Mouse (Mus musculus): ENCODE data around the gene Vmo1. TPM values are rescaled to one million over a fixed set of nuclear protein-coding genes. Genes with fewer than 3 reads are reported as not detected.
A peak's percentile ranks its signal among the peaks of the same experiment; 100 is the strongest.
"Not testable (repeated sequence)": the region's sequence is repeated elsewhere in the genome, so short reads cannot be mapped to it uniquely, and the experiment has no call there.

Vmo1 gene
- total RNA-seq (2017): not detected in 2 replicates

DNA sequence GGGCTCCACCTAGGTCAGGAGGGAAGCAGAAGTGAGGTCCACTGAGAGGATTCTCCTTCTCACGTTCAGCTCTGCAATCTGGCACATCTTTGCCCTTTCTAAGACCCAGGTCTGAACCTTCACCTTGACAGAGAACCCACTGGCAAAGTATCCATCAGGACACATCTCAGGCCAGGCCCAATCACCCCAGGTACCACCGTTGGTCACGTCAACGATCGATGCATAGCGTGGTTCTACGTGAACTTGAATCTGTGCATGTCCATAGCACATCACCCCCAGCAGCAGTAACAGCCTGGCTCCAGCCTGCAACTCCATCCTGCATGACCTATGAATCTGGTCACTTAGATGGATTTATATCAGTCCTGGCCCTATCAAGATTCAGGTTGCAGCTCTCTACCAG is at the start of gene Vmo1:
Vmo1 (minus strand) TSS at position 329 of the 400 bp plus-strand sequence.
- no peak for ATAC-seq (ENCODE audit: extremely low read depth, insufficient number of reproducible peaks, low FRiP score, poor library complexity, severe bottlenecking)

DNA sequence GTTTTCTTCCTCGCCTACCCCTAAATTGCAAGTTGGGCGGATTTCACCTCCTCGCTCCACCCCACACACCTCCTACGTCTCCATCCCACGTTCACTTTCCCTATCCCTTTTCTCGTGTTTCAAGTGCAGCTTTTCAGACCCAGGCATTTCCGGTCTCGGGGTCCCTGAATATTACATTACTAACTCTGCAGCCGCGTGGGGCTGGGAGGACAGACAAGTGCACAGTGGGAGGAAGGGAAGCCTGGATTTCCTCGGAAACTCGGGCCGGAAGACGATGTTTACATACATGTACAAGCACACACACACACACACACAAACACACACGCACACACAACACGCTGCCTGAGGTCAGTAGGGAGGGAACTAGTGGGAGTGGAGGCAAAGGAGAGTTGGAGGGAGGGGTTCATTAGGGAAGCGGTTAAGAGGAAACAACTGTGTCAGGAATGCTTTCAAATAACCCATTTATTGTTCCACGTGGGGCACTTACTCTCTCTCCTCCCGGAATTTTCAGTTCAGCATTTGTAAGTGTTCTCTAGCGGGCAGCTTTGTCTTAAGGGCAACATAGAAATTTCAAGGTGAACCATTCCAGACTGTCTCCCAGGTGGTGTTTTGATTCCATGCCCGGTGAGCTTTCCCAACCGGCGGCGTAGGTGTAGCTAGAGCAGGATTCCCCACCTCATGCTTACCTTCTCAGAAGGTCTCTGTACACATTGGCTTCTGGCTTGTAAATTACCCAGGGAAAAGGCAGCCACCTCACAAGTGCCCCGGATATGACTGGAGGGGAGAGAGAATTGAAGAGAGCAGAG is 49.3 kb upstream of the Vmo1 start:
- ATAC-seq (ENCODE audit: extremely low read depth, insufficient number of reproducible peaks, low FRiP score, poor library complexity, severe bottlenecking): no peak

GRCm38 (mm10) chr11:70562995-70563469 is 48.6 kb upstream of the Vmo1 start:
- ATAC-seq (ENCODE audit: extremely low read depth, insufficient number of reproducible peaks, low FRiP score, poor library complexity, severe bottlenecking): no peak; the same call in 1 of the 2 replicates

DNA sequence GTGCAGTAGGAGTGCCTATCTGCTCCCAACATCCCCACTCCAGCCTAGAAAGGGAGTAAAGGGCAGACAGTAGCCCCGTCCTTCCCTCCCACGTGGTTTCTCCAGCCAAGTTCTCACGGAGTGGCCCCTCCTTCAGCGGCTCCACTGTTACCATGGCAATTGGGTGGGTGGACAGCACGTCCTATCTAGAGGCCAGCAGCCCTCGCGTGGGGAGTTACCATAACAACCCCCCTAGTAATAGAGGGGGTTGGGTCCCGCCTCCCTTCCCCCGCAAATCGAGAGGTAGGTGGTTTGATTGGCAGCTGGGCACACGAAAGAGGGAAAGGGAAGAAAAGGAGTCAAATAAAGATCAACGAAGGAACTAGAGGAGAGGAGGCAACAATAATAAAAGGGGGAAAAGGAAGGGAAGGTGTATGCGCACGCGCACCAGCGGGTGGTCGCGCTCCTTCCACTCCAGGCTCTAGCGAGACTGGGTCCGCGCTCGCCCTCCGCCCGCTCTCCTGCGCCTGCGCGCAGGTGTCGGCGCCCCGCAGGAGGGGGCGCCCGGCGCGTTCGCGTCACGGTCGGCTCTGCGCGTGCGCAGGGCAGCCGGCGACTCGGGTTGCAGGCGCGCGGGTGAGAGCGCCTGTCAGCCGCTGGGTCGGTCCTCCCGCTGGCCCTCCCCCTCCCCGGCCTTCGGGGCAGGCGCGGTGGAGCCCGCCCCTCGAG is 48.0 kb upstream of the Vmo1 start, which contains the start of gene Mink1:
Mink1 (plus strand) TSS at position 595 of the 708 bp plus-strand sequence.
- peak; percentile 35 for ATAC-seq (ENCODE audit: extremely low read depth, insufficient number of reproducible peaks, low FRiP score, poor library complexity, severe bottlenecking)

DNA sequence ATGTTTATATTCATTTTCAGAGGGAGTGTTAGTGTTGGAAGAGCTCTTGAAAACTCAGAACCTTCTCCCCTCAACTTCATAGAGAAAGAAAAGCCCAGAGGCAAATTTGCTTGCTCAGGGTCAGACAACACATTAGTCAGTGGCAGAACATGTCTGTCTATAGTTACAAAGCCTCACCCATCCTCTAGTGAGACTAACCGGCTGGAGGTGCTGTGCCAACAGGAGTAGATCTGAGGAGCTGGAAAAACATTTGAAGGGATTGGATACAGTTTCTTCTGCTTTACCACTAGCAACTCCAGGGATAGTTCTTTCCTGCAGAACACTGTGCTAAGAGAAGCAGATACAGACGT is 47.5 kb upstream of the Vmo1 start:
- no peak for ATAC-seq (ENCODE audit: extremely low read depth, insufficient number of reproducible peaks, low FRiP score, poor library complexity, severe bottlenecking)

DNA sequence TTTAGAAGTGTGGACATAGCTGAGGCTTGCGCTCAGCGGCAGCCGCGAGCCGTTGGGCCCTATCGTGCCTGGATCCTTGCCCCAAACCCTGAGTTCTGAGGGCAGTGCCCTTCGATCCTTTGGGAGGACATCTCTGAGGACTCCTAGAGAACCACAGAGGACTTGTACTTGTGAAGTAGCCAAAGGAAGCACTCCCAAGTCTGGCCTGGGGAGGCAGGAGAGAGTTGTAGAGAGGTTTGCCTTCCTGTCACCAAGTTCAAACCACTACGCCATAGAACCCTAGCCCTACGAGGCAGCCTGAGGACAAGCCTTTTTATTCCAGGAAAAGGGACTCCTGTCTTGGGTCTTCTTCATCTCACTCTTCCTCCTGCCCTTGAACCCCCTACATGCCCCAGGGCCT is 43.1 kb upstream of the Vmo1 start:
- ATAC-seq (ENCODE audit: extremely low read depth, insufficient number of reproducible peaks, low FRiP score, poor library complexity, severe bottlenecking): no peak

DNA sequence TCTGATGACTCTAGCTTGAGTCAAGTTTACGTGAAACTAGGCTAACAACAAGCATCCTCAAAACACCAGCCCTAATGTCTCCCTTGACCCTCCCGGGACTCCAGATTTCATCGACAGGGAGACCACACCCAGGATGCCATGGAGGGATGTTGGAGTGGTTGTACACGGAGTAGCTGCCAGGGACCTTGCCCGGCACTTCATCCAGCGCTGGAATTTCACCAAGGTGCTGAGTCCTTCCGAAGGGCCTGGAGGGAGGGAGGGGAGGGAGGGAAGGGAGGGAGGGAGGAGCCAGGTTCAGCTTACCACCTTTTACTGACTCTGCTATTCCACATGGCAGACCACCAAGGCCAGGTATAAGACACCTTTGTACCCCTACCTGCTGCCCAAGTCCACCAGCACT is 39.5 kb upstream of the Vmo1 start:
- no peak for ATAC-seq (ENCODE audit: extremely low read depth, insufficient number of reproducible peaks, low FRiP score, poor library complexity, severe bottlenecking)

DNA sequence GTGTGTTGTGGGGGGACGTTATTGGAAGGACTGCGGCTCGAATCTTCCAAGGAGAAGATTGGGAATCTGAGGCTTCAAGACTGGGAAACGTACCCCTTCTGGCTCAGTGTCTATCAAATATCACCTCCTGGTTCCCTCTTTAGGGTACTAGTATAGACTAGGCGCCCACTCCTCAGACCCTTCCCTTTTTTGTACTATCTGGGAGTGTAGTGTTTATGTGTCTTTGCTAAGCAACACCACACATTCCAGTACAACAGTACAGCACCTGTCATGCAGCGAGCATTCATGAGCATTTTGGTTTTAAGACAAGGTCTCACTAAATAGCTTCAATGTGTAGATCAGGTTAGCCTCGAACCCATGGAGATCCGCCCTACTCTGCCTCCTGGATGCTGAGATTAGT is 37.1 kb upstream of the Vmo1 start:
- no peak for ATAC-seq (ENCODE audit: extremely low read depth, insufficient number of reproducible peaks, low FRiP score, poor library complexity, severe bottlenecking)

- ATAC-seq (ENCODE audit: extremely low read depth, insufficient number of reproducible peaks, low FRiP score, poor library complexity, severe bottlenecking): no peak
Observed at GRCm38 (mm10) chr11:70544496-70544895, 30.1 kb upstream of the Vmo1 start.

DNA sequence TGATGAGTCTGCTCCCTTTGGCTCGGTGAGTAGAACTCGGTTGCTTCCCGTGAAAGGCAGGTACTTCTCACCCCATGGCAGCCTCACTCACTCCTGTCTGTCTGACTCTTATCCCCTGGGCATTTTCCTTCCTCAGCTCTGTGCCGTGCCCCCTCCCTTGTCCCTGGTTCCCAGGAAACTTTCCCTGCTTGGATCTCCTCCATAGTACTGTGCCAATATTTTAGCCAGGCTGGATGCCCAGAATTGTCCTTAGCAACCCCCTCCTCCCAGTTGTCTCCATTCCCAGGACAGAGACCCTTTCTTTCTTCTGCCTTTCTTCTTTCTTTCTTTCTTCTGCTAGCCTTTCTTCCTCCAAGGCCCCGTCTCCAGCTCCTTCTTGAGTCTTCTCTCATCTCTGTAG is 27.0 kb upstream of the Vmo1 start:
- ATAC-seq (ENCODE audit: extremely low read depth, insufficient number of reproducible peaks, low FRiP score, poor library complexity, severe bottlenecking): no peak

DNA sequence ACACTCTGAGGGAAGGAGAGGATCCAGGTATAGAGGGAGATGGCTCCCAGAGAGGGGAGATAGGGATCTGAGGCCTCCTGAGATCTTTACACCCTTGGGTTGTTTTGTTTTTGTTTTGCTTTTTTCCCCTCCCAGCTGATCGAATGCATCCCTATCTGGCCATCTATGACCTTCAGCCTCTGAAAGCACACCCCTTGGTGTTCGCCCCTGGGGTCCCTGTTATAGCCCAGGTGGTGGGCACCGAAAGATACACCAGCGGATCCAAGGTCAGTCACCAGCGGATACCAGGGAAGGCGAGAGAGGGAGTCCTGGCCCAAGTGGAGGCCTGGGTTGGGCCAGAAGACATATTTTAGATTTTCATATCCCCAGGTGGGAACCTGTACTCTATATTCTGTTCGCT is 26.5 kb upstream of the Vmo1 start:
- ATAC-seq (ENCODE audit: extremely low read depth, insufficient number of reproducible peaks, low FRiP score, poor library complexity, severe bottlenecking): no peak

- peak; percentile 74 for ATAC-seq (ENCODE audit: extremely low read depth, insufficient number of reproducible peaks, low FRiP score, poor library complexity, severe bottlenecking)
Observed at GRCm38 (mm10) chr11:70539877-70540587, 25.6 kb upstream of the Vmo1 start, which contains the start of gene Pld2. Gene Pld2, plus strand, starts transcription at chr11:70540064.

DNA sequence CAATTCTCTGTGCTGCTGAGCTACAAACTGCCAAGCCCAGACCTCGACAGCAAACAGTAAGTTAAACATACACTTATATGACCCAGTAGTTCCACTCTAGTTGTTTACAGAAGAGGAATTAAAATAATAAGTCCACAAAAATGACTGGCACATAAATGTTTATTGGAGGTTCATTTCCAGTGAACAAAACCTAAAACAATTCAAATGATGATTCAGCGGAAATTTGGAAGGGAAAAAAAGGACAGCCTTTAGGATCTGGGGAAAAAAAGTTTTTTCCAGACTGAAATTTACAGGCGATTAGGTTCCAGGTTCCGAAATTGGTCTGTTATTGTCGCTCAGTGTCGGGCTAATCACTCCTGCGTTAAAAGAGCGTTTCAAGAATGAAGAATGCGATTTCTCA is 25.0 kb upstream of the Vmo1 start:
- no peak for ATAC-seq (ENCODE audit: extremely low read depth, insufficient number of reproducible peaks, low FRiP score, poor library complexity, severe bottlenecking)

- ATAC-seq (ENCODE audit: extremely low read depth, insufficient number of reproducible peaks, low FRiP score, poor library complexity, severe bottlenecking): no peak
Observed at GRCm38 (mm10) chr11:70532839-70533238, 18.4 kb upstream of the Vmo1 start, which contains the start of gene Gm40193. Gene Gm40193, minus strand, starts transcription at chr11:70532939.

- ATAC-seq (ENCODE audit: extremely low read depth, insufficient number of reproducible peaks, low FRiP score, poor library complexity, severe bottlenecking): not testable (repeated sequence)
Observed at GRCm38 (mm10) chr11:70531065-70531464, 16.6 kb upstream of the Vmo1 start.

- ATAC-seq (ENCODE audit: extremely low read depth, insufficient number of reproducible peaks, low FRiP score, poor library complexity, severe bottlenecking): no peak
Observed at GRCm38 (mm10) chr11:70528610-70529009, 14.2 kb upstream of the Vmo1 start.

- ATAC-seq (ENCODE audit: extremely low read depth, insufficient number of reproducible peaks, low FRiP score, poor library complexity, severe bottlenecking): no peak
Observed at GRCm38 (mm10) chr11:70526211-70526610, 11.8 kb upstream of the Vmo1 start.

DNA sequence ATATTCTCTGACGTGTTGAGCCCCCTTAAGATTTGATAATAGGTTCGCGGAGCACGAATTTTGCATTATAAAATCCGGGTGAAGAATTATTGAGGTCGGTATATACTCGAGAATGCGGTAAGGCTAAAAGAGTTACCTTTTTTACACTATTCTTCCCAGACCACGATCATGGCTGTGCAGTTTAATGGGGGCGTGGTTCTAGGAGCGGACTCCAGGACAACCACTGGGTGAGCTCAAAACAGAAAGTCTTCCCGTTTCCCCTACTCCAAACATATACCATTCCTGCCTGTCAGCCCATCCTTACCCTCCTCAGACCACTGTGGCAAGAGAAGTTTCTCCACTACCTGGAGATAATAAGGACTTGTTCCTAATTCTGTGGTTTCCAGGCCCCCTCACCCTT is 11.3 kb upstream of the Vmo1 start:
- no peak for ATAC-seq (ENCODE audit: extremely low read depth, insufficient number of reproducible peaks, low FRiP score, poor library complexity, severe bottlenecking)

DNA sequence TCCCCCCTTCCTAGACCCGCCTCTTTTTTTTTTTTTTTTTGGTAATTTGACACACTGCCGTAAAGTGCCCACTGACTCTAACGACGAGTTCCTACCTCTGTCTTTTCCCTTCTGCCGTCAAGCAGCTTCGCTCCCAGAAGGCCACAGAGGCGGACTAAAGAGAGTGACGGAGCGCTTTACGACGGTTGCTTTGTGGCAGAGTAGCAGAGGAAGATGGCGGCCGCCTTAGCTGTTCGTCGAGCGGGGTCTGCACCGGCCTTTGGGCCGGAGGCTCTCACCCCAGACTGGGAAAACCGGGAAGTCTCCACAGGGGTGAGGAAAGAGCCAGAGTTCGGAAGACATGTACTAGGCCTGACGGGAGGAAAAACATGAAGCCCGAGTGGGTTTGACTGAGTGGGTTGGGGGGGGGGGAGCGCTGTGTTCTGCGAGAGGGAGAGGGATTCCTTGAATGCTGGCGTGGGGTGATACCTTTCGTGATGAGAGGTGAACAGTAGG is 10.8 kb upstream of the Vmo1 start, which contains the start of gene Psmb6:
Psmb6 (plus strand) TSS at position 184 of the 495 bp plus-strand sequence.
- peak; percentile 99 for ATAC-seq (ENCODE audit: extremely low read depth, insufficient number of reproducible peaks, low FRiP score, poor library complexity, severe bottlenecking)

Measured in neutrophil, adult 5-6 weeks (primary cell).